Mouse (Mus musculus): Measurements from ENCODE around the gene Gm28635. TPM values are rescaled to one million over a fixed set of nuclear protein-coding genes. Genes with fewer than 3 reads are reported as not detected.

Gm28635 gene
- total RNA-seq, 4 experiments from 2014 or later: 1.4 TPM; not detected in 3

DNA sequence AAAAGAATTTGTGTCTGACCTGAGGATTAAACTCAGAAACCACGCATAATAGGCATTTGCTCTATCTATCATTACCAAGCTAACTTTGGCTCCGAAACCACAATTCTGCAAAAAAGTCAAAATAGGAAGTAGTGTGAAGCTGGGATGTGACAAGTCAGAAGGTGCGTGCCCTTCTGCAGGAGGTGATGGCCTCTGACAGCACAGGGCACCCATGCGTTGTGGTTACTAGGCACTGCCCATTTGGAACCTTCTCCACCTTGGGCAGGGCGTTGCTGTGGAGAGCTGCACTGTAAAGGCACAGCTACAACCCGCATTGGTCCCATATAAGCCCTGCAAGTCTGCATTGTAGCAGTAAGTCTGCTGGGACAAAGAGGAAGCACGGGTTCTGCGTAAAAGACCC is 85.0 kb downstream of the Gm28635 start:
- no peak for DNase-seq (ENCODE audit: low spot score in 2 of 2)

DNA sequence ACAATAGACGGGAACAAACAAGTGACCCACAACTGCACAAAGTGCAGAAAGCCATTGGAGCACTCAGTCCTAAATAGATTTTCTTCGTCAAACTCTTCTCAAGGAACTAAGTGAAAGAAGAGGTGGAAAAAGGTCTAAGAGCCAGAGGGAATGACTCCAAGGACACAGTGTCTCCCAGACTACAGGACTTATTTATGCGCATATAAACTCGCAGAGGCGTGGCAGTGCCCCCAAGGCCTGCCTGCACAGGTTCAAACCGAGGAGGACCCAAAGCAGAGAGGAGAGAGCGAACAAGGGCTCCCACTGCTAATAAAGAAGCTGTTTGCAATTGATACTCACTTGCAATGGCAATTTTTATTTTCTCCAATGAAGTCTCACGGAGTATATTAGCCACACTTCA is 92.1 kb downstream of the Gm28635 start:
- DNase-seq (ENCODE audit: low spot score in 2 of 2): no peak

DNA sequence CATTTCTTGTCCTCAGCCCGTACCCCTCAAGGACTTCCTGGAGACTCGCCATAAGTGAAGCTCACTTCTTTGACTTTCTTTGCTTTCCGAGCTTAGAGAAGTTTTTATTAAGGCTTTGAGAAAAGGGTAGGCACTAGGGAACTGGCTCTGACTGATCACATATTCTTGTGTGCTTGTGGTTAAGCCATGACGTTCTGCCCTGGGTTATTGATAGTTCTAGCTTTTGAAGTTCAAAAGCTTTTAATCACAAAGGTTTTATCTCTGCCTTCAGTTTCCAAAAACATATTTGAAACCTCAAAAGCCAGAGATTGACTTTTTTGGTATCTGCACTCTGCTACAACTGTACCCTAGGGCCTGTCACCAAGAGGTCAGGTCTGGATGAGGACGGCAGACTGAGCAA is 95.6 kb downstream of the Gm28635 start:
- no peak for DNase-seq (ENCODE audit: low spot score in 2 of 2)

DNA sequence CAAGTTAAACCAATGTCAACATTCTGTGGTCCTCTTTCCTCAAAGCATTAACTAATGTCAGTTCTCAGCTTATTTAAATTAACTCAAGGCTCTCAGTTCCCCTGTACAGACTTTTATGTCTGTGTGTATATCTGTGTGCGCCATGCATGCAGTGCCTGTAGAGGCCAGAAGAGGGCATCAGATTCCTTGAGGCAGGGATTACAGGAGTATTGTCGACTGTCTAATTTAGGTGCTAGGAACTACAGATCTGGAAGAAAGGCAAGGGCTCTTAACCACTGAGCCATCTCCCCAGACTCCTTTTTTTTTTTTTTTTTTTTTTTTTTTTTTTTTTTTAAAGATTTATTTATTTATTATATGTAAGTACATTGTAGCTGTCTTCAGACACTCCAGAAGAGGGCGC is 96.6 kb downstream of the Gm28635 start:
- DNase-seq (ENCODE audit: low spot score in 2 of 2): no peak

DNA sequence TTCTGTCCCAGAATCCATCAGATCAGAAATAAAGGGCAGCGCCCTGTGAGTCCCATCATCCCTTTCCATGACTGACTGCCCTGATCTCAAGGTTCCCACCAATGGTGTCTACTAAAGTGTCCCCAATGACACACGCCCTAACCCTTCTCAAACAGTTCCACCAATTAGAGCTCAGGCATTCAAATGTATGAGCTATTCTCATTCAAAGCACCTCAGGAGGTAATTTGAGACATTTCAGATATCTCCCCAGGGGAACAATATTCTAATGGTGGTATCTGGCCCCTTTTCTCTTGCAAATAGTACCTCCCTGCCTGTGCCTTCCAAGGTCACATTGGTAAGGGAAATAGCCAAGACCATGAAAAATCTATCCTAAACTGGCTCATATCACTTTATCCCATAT is 98.5 kb downstream of the Gm28635 start:
- no peak for DNase-seq (ENCODE audit: low spot score in 2 of 2)

DNA sequence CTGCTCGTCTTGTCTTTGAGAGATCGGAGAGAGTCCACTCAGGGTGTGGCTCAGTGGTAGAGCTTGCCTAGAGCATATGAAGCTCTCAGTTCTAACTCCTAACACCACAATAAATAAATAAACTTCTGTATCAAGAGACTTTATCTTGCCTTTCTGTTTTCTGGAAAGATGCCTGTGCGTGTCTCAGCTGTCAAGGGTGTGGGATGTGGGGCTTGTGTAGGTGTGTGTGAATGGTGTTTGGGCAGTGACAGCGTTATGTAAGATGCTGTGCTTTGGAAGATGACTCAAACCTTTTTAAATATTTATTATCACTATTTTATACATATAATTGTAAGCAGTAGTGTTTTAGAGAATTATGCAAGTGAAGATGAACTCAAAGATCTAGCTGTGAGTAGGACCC is 103.7 kb downstream of the Gm28635 start:
- no peak for DNase-seq (ENCODE audit: low spot score in 2 of 2)

DNA sequence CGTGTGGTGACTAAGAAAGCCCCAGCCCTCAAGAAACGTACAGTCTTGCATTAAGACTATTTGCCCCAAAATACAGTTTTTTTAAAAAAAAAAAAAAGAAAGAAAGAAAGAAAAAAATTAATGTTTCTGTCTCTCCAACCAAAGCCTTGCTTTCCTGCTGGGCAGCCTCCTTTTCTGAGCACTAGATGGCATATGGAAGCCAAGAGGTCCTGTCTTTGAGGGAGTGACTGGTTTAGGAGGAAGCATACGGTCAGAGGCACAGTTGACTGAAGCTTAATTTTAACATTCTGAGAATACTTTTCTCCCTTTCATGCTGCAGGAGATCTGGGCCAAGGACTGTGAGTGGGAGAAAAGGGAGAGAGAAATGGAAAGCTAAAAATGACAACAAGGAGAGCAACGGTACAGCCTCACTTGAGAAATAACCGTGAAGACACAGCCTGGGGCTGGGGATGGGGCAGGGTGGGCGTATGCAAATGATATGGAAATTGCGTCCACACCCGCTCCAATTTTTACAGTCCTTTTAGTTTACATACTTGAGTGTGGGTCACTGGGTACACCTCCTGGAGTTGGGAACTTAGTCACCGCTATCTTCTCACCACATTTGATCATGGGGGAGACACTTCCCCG is 120.8 kb downstream of the Gm28635 start:
- DNase-seq (ENCODE audit: low spot score in 2 of 2): no peak

Other genes starting within 250 kb of the Gm28635 start
- gene Tfpi, start 201.3 kb downstream of the Gm28635 start, total RNA-seq (2022): 1 to 10 TPM; 1.7 to 3.3 (median 2.2) TPM
- 10 to 100 TPM; 20.7 to 26.6 (median 21.9) TPM for gene Ctnnd1, start 27.3 kb downstream of the Gm28635 start, total RNA-seq (2022)
- gene Btbd18, start 19.0 kb downstream of the Gm28635 start, total RNA-seq (2022): not detected
- 10 to 100 TPM; 13.4 to 19.9 (median 16.4) TPM for gene Selenoh, start 7.3 kb downstream of the Gm28635 start, total RNA-seq (2022)
- gene Med19, start 361 bp upstream of the Gm28635 start, total RNA-seq (2022): 1 to 10 TPM; 6.0 to 8.0 (median 6.9) TPM
- gene Tmx2, start 1.1 kb upstream of the Gm28635 start, total RNA-seq (2022): 10 to 100 TPM; 41.0 to 55.7 (median 49.0) TPM
- gene Zdhhc5, start 37.1 kb upstream of the Gm28635 start, total RNA-seq (2022): 100 to 1,000 TPM in 1 of 4 experiments, 10 to 100 TPM in 3; 78.4 to 100 (median 81.7) TPM
- 1 to 10 TPM; 3.7 to 4.3 (median 4.1) TPM for gene Clp1, start 49.3 kb upstream of the Gm28635 start, total RNA-seq (2022)
- under 1 TPM in 3 of 4 experiments, not detected in 1; 0.34 to 0.54 (median 0.54) TPM for gene Ypel4, start 56.0 kb upstream of the Gm28635 start, total RNA-seq (2022)
- under 1 TPM in 1 of 4 experiments, not detected in 3; 0.60 TPM for gene Gm19426, start 65.6 kb upstream of the Gm28635 start, total RNA-seq (2022)
- gene Serping1, start 97.4 kb upstream of the Gm28635 start, total RNA-seq (2022): 10 to 100 TPM; 22.0 to 55.1 (median 36.1) TPM
- gene Ube2l6, start 120.8 kb upstream of the Gm28635 start, total RNA-seq (2022): 1 to 10 TPM; 1.5 to 3.5 (median 2.3) TPM
- 10 to 100 TPM; 46.3 to 63.9 (median 59.0) TPM for gene Smtnl1, start 144.6 kb upstream of the Gm28635 start, total RNA-seq (2022)
- gene Timm10, start 149.0 kb upstream of the Gm28635 start, total RNA-seq (2022): 10 to 100 TPM; 37.9 to 51.4 (median 45.5) TPM
- 10 to 100 TPM in 3 of 4 experiments, 1 to 10 TPM in 1; 8.0 to 28.2 (median 14.4) TPM for gene Slc43a1, start 160.8 kb upstream of the Gm28635 start, total RNA-seq (2022)
- gene Rtn4rl2, start 208.7 kb upstream of the Gm28635 start, total RNA-seq (2022): under 1 TPM in 3 of 4 experiments, not detected in 1; 0.19 to 0.62 (median 0.43) TPM

Data from gastrocnemius, adult 8-10 months (tissue).